Mouse (Mus musculus) retina, postnatal 1 day (tissue): ENCODE data around the gene Ube2g1.
"Not testable (repeated sequence)": the region's sequence is repeated elsewhere in the genome, so short reads cannot be mapped to it uniquely, and the experiment has no call there.

Source experiments
- DNase-seq: peaks from one replicate; pipeline ENCODE4 v3.0.0-alpha.2; 2012

Ube2g1 gene

GRCm38 (mm10) chr11:72695025-72695424 is 87.9 kb downstream of the Ube2g1 start:
- DNase-seq: no peak

GRCm38 (mm10) chr11:72696368-72696971 is 89.4 kb downstream of the Ube2g1 start:
- DNase-seq: no peak

GRCm38 (mm10) chr11:72697323-72697722 is 90.2 kb downstream of the Ube2g1 start:
- DNase-seq: no peak

- DNase-seq: not testable (repeated sequence)
Measured at GRCm38 (mm10) chr11:72705111-72705510, 98.0 kb downstream of the Ube2g1 start.

- DNase-seq: no peak
Measured at GRCm38 (mm10) chr11:72712721-72713120, 105.6 kb downstream of the Ube2g1 start.

- DNase-seq: no peak
Measured at GRCm38 (mm10) chr11:72718161-72718560, 111.1 kb downstream of the Ube2g1 start.

GRCm38 (mm10) chr11:72723165-72723564 is 116.1 kb downstream of the Ube2g1 start:
- DNase-seq: no peak

GRCm38 (mm10) chr11:72723871-72724270 is 116.8 kb downstream of the Ube2g1 start:
- DNase-seq: peak; percentile 42

GRCm38 (mm10) chr11:72726023-72726422 is 118.9 kb downstream of the Ube2g1 start:
- DNase-seq: peak; percentile 11

- DNase-seq: no peak
Measured at GRCm38 (mm10) chr11:72733736-72734135, 126.7 kb downstream of the Ube2g1 start.

- no peak for DNase-seq
Measured at GRCm38 (mm10) chr11:72734840-72735518, 127.9 kb downstream of the Ube2g1 start.

- DNase-seq: no peak
Measured at GRCm38 (mm10) chr11:72735519-72735860, 128.4 kb downstream of the Ube2g1 start.
